Mouse (Mus musculus) frontal cortex, postnatal 36 days (tissue): ENCODE data around the gene Btbd35f6.
"Not testable (repeated sequence)": the region's sequence is repeated elsewhere in the genome, so short reads cannot be mapped to it uniquely, and the experiment has no call there.

Experiments
- DNase-seq, 2 experiments: peaks; one replicate each; pipeline ENCODE4 v3.0.0; 2022; ENCODE audit warnings: low spot score in 2 of 2

Gene Btbd35f6

GRCm38 (mm10) chrX:33956440-33956839 lies at the start of gene Btbd35f6:
Btbd35f6 (minus strand) TSS chrX:33956540.
- not testable (repeated sequence) for DNase-seq

DNA sequence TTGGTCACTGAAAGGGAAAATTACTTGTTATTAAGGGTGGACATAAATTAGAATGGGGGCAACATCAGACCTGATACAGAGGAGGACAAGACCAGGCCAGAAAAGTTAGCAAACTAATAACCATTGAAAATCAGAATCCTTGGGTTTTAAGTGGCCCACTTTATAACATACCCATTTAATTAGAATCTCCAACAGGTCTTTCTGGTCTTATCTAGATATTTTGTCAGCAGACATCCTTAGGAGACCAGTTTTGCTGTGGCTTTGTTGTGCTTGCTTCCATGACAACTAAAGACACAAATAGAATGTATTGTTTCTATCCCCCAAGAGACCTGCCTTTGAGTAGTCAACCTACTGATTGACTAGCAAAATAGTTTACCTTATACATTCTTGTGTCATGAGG lies 30.4 kb upstream of the Btbd35f6 start, which contains the start of gene Gm21870:
Gene Gm21870 (minus strand): TSS at position 101 of the 400 bp plus-strand sequence.
- not testable (repeated sequence) for DNase-seq

GRCm38 (mm10) chrX:33930216-33930615 lies 26.1 kb downstream of the Btbd35f6 start:
- not testable (repeated sequence) for DNase-seq

- DNase-seq, result not testable (repeated sequence)
These were observed 28.1 kb downstream of the Btbd35f6 start for GRCm38 (mm10) chrX:33928225-33928624.

- not testable (repeated sequence) for DNase-seq
These were observed 30.0 kb downstream of the Btbd35f6 start for GRCm38 (mm10) chrX:33926344-33926743.

GRCm38 (mm10) chrX:33925420-33925819 lies 30.9 kb downstream of the Btbd35f6 start:
- DNase-seq, result not testable (repeated sequence)
